Mouse (Mus musculus): Measurements from ENCODE around the gene Zdhhc5. TPM values are rescaled to one million over a fixed set of nuclear protein-coding genes. Genes with fewer than 3 reads are reported as not detected.

The Zdhhc5 gene
- polyA plus RNA-seq, 1 experiment from 2014 or later, result 29.7 TPM

- no peak for DNase-seq (ENCODE audit: low spot score)
- Histone ChIP-seq H3K4me1 (replicated peaks; ENCODE audit: control insufficient read depth, insufficient read depth) (no peaks in the 10 kb centered on the region), H3K4me2 (replicated peaks; ENCODE audit: low read depth) (no peak overlapping the region), H3K9me3 (ENCODE audit: control insufficient read depth, low read length) (no peaks in the 10 kb centered on the region), H3K9ac (ENCODE audit: low read length) (no peak overlapping the region), H3K36me3 (ENCODE audit: control insufficient read depth, insufficient read depth, low read length) (no peaks in the 10 kb centered on the region), H3K4me3 (ENCODE audit: low read depth, low read length) (no peak overlapping the region), H3K27me3 (ENCODE audit: control insufficient read depth, insufficient read depth, low read length) (no peaks in the 10 kb centered on the region), H3K27ac (replicated peaks) (no peak overlapping the region)
- no peak for TF ChIP-seq EP300 (optimal IDR thresholded peaks at IDR 0.05)
- TF ChIP-seq CTCF (IDR thresholded peaks at IDR 0.05; ENCODE audit: low read depth), result peak; percentile 88
- WGBS, result 0% methylated on average over 2 of the region's 2 CpGs
- ATAC-seq (ENCODE audit: low FRiP score, low TSS enrichment), result no peak; the same call in 1 of the 2 replicates
These were observed 43.7 kb upstream of the Zdhhc5 start for GRCm38 (mm10) chr2:84758542-84759127.

DNA sequence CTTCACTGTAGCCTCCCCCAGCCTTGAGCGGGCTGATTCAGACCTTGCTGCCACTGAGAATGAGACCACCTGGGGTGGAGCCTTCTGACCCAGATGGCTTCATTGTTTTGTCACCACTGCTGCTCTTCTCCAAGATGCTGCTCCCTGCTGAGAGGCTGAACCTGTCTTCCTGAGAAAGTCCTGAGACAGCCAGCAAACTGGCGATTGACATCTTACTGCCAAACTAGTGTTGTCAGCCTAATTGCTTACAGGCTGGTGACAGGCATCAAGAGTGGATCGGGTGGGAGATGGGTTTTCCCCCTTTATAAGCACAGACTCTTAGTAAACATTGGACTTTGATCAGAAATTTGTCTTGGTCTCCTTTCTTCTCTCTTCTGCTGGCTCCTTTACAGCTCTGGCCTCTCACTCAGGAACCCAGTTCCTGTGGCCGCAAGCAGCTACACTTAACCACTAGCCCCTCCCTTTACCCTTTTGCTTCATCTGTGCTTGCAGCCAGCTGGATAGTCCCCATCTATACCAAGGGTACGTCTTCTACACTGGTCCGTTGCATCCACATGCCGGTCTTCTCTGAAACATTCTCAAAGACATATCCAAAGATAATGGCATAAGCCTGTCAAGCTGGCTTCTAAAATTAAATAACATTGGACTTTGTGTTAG is 42.2 kb upstream of the Zdhhc5 start:
- Histone ChIP-seq H3K4me1 (replicated peaks; ENCODE audit: control insufficient read depth, insufficient read depth) (no peaks in the 10 kb centered on the region), H3K9ac (ENCODE audit: low read length) (no peak overlapping the region), H3K4me2 (replicated peaks; ENCODE audit: low read depth) (no peak overlapping the region), H3K4me3 (ENCODE audit: low read depth, low read length) (no peak overlapping the region), H3K9me3 (ENCODE audit: control insufficient read depth, low read length) (no peaks in the 10 kb centered on the region), H3K27ac (replicated peaks) (no peak overlapping the region), H3K36me3 (ENCODE audit: control insufficient read depth, insufficient read depth, low read length) (no peaks in the 10 kb centered on the region), H3K27me3 (ENCODE audit: control insufficient read depth, insufficient read depth, low read length) (no peaks in the 10 kb centered on the region)
- DNase-seq (ENCODE audit: low spot score), result no peak
- ATAC-seq (ENCODE audit: low FRiP score, low TSS enrichment), result no peak
- 60% methylated on average over 7 of the region's 7 CpGs for WGBS
- no peak for TF ChIP-seq EP300 (optimal IDR thresholded peaks at IDR 0.05)
- no peak for TF ChIP-seq CTCF (IDR thresholded peaks at IDR 0.05; ENCODE audit: low read depth)

DNA sequence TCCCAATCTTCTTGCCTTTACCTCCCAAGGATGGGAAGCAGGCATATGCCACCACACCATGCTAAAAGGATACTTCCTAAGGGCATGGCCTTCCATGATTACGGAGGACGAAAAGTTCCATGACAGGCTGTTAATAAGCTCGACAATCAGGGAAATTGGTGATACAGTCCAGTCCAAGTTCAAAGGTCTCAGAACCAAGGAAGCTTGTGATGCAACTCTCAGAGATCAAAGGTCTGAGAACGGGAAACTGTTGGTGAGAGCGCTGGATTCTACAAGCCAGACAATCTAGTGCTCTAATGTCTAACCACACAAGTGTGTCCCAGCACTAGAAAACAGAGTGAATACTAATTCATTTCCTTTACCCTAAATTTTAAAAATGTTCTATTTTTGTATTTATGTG is 41.3 kb upstream of the Zdhhc5 start:
- Histone ChIP-seq H3K27ac (replicated peaks) (no peak overlapping the region), H3K4me1 (replicated peaks; ENCODE audit: control insufficient read depth, insufficient read depth) (no peaks in the 10 kb centered on the region), H3K36me3 (ENCODE audit: control insufficient read depth, insufficient read depth, low read length) (no peaks in the 10 kb centered on the region), H3K4me2 (replicated peaks; ENCODE audit: low read depth) (no peak overlapping the region), H3K27me3 (ENCODE audit: control insufficient read depth, insufficient read depth, low read length) (no peaks in the 10 kb centered on the region), H3K9ac (ENCODE audit: low read length) (no peak overlapping the region), H3K4me3 (ENCODE audit: low read depth, low read length) (no peak overlapping the region), H3K9me3 (ENCODE audit: control insufficient read depth, low read length) (no peaks in the 10 kb centered on the region)
- no peak for DNase-seq (ENCODE audit: low spot score)
- WGBS, result 76% methylated on average over 5 of the region's 5 CpGs
- no peak for TF ChIP-seq EP300 (optimal IDR thresholded peaks at IDR 0.05)
- TF ChIP-seq CTCF (IDR thresholded peaks at IDR 0.05; ENCODE audit: low read depth), result no peak
- no peak for ATAC-seq (ENCODE audit: low FRiP score, low TSS enrichment)

GRCm38 (mm10) chr2:84750115-84750514 is 35.1 kb upstream of the Zdhhc5 start:
- ATAC-seq (ENCODE audit: low FRiP score, low TSS enrichment) (peak; percentile 45; the same call in 1 of the 2 replicates), DNase-seq (ENCODE audit: low spot score) (no peak)
- Histone ChIP-seq H3K36me3 (ENCODE audit: control insufficient read depth, insufficient read depth, low read length) (no peaks in the 10 kb centered on the region), H3K4me2 (replicated peaks; ENCODE audit: low read depth) (no peak overlapping the region), H3K27ac (replicated peaks) (no peak overlapping the region), H3K27me3 (ENCODE audit: control insufficient read depth, insufficient read depth, low read length) (no peaks in the 10 kb centered on the region), H3K9me3 (ENCODE audit: control insufficient read depth, low read length) (no peaks in the 10 kb centered on the region), H3K9ac (ENCODE audit: low read length) (no peak overlapping the region), H3K4me1 (replicated peaks; ENCODE audit: control insufficient read depth, insufficient read depth) (no peaks in the 10 kb centered on the region), H3K4me3 (ENCODE audit: low read depth, low read length) (no peak overlapping the region)
- TF ChIP-seq CTCF (IDR thresholded peaks at IDR 0.05; ENCODE audit: low read depth), result no peak
- no peak for TF ChIP-seq EP300 (optimal IDR thresholded peaks at IDR 0.05)
- 41% methylated on average over 6 of the region's 6 CpGs for WGBS

- TF ChIP-seq EP300 (optimal IDR thresholded peaks at IDR 0.05) (no peak), CTCF (IDR thresholded peaks at IDR 0.05; ENCODE audit: low read depth) (no peak)
- no peaks in the 10 kb centered on the region for H3K27me3 ChIP-seq (ENCODE audit: control insufficient read depth, insufficient read depth, low read length)
- peak overlapping the region; percentile 85 for H3K4me3 ChIP-seq (ENCODE audit: low read depth, low read length)
- no peaks in the 10 kb centered on the region for H3K9me3 ChIP-seq (ENCODE audit: control insufficient read depth, low read length)
- peak overlapping the region; percentile 97 for H3K27ac ChIP-seq (replicated peaks)
- WGBS, result 2% methylated on average over 10 of the region's 10 CpGs
- no peaks in the 10 kb centered on the region for H3K36me3 ChIP-seq (ENCODE audit: control insufficient read depth, insufficient read depth, low read length)
- H3K4me2 ChIP-seq (replicated peaks; ENCODE audit: low read depth), result peak overlapping the region; percentile 91
- H3K9ac ChIP-seq (ENCODE audit: low read length), result peak overlapping the region; percentile 92
- H3K4me1 ChIP-seq (replicated peaks; ENCODE audit: control insufficient read depth, insufficient read depth), result peaks cover 8% of the 10 kb centered on the region
- DNase-seq (ENCODE audit: low spot score), result peak; percentile 49
- ATAC-seq (ENCODE audit: low FRiP score, low TSS enrichment), result peak; percentile 64
These were observed 29.1 kb upstream of the Zdhhc5 start for GRCm38 (mm10) chr2:84744126-84744525.

DNA sequence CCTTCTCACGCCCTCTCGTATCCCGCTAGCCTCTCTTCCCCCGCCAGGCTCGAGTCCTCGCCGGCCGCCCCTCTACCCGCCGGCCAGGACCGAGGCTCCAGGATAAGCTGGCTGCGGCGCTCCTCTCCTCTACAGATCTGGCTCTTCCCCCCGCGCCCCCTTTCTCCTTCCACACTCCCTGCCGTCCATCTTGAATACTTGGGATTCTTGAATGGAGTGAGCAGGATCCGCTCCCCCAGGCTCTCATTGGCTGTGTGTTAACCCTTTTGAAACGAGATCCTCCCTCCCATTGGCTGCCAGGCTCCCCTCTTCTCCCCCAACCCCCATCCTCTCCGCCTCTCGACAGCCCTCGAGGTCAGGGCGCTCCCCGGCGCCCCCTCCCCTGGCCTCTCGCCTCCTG is 28.6 kb upstream of the Zdhhc5 start, which contains the start of gene Gm19426:
TSS of gene Gm19426 (minus strand) at position 95 of the 400 bp plus-strand sequence.
- TF ChIP-seq EP300 (optimal IDR thresholded peaks at IDR 0.05) (no peak), CTCF (IDR thresholded peaks at IDR 0.05; ENCODE audit: low read depth) (no peak)
- DNase-seq (ENCODE audit: low spot score) (peak; percentile 83), ATAC-seq (ENCODE audit: low FRiP score, low TSS enrichment) (peak; percentile 93)
- H3K4me1 ChIP-seq (replicated peaks; ENCODE audit: control insufficient read depth, insufficient read depth), result peaks cover 8% of the 10 kb centered on the region
- H3K9me3 ChIP-seq (ENCODE audit: control insufficient read depth, low read length), result no peaks in the 10 kb centered on the region
- H3K27me3 ChIP-seq (ENCODE audit: control insufficient read depth, insufficient read depth, low read length), result no peaks in the 10 kb centered on the region
- peak within 1 kb of the TSS; percentile 91 for H3K4me2 ChIP-seq (replicated peaks; ENCODE audit: low read depth)
- H3K27ac ChIP-seq (replicated peaks), result peak within 1 kb of the TSS; percentile 97
- H3K4me3 ChIP-seq (ENCODE audit: low read depth, low read length), result peak within 1 kb of the TSS; percentile 85
- under 1% methylated on average over 25 of the region's 25 CpGs for WGBS
- H3K9ac ChIP-seq (ENCODE audit: low read length), result peak within 1 kb of the TSS; percentile 92
- H3K36me3 ChIP-seq (ENCODE audit: control insufficient read depth, insufficient read depth, low read length), result no peaks in the 10 kb centered on the region

Measured in stomach, postnatal 0 days (tissue).